Mouse (Mus musculus): ENCODE measurements at regions not wholly inside any gene's neighbourhood (a gene's known extent, or its start where the extent isn't known, plus 50 kb on each side); places are given as distances from the start of the nearest gene placed in this dataset.

- DNase-seq (ENCODE audit: low spot score in 2 of 2): no peak
Observed at GRCm38 (mm10) chr1:88623040-88623439, 79.0 kb downstream of the Arl4c start.

GRCm38 (mm10) chr1:88622356-88622755, 79.7 kb downstream of the Arl4c start:
- no peak for DNase-seq (ENCODE audit: low spot score in 2 of 2)

- DNase-seq (ENCODE audit: low spot score in 2 of 2): no peak
Observed at GRCm38 (mm10) chr1:88621214-88621613, 80.8 kb downstream of the Arl4c start.

GRCm38 (mm10) chr1:88613007-88613406, 89.0 kb downstream of the Arl4c start:
- DNase-seq (ENCODE audit: low spot score in 2 of 2): no peak

GRCm38 (mm10) chr1:88611241-88611640, 90.8 kb downstream of the Arl4c start:
- DNase-seq (ENCODE audit: low spot score in 2 of 2): no peak

GRCm38 (mm10) chr1:88610810-88611209, 91.2 kb downstream of the Arl4c start:
- DNase-seq (ENCODE audit: low spot score in 2 of 2): no peak

GRCm38 (mm10) chr1:88608826-88609225, 93.2 kb downstream of the Arl4c start:
- DNase-seq (ENCODE audit: low spot score in 2 of 2): no peak

- no peak for DNase-seq (ENCODE audit: low spot score in 2 of 2)
Observed at GRCm38 (mm10) chr1:88608236-88608635, 93.8 kb downstream of the Arl4c start.

- DNase-seq (ENCODE audit: low spot score in 2 of 2): no peak
Observed at GRCm38 (mm10) chr1:88605616-88606190, 95.8 kb upstream of the Glrp1 start.

GRCm38 (mm10) chr1:88602241-88602640, 92.4 kb upstream of the Glrp1 start:
- no peak for DNase-seq (ENCODE audit: low spot score in 2 of 2)

GRCm38 (mm10) chr1:88601801-88602200, 91.9 kb upstream of the Glrp1 start:
- DNase-seq (ENCODE audit: low spot score in 2 of 2): no peak

- DNase-seq (ENCODE audit: low spot score in 2 of 2): no peak
Observed at GRCm38 (mm10) chr1:88600145-88600544, 90.3 kb upstream of the Glrp1 start.

- DNase-seq (ENCODE audit: low spot score in 2 of 2): no peak
Observed at GRCm38 (mm10) chr1:88594484-88595254, 84.8 kb upstream of the Glrp1 start.

- peak in 1 of 2 experiments; percentile 18 for DNase-seq (ENCODE audit: low spot score in 2 of 2)
Observed at GRCm38 (mm10) chr1:88592036-88592435, 82.2 kb upstream of the Glrp1 start.

- no peak for DNase-seq (ENCODE audit: low spot score in 2 of 2)
Observed at GRCm38 (mm10) chr1:88590802-88591380, 81.0 kb upstream of the Glrp1 start.

- no peak for DNase-seq (ENCODE audit: low spot score in 2 of 2)
Observed at GRCm38 (mm10) chr1:88588747-88589146, 78.9 kb upstream of the Glrp1 start.

- DNase-seq (ENCODE audit: low spot score in 2 of 2): peak in 1 of 2 experiments; percentile 17
Observed at GRCm38 (mm10) chr1:88586823-88587820, 77.3 kb upstream of the Glrp1 start.

- no peak for DNase-seq (ENCODE audit: low spot score in 2 of 2)
Observed at GRCm38 (mm10) chr1:88586128-88586527, 76.3 kb upstream of the Glrp1 start.

- DNase-seq (ENCODE audit: low spot score in 2 of 2): no peak
Observed at GRCm38 (mm10) chr1:88584515-88585033, 74.7 kb upstream of the Glrp1 start.

- no peak for DNase-seq (ENCODE audit: low spot score in 2 of 2)
Observed at GRCm38 (mm10) chr1:88578231-88578620, 68.4 kb upstream of the Glrp1 start.

GRCm38 (mm10) chr1:88577498-88578230, 67.8 kb upstream of the Glrp1 start:
- no peak for DNase-seq (ENCODE audit: low spot score in 2 of 2)
